Mouse (Mus musculus) lung, embryonic 15.5 days (tissue): ENCODE data around the gene Actr8. TPM values are rescaled to one million over a fixed set of nuclear protein-coding genes. Genes with fewer than 3 reads are reported as not detected.
A peak's percentile ranks its signal among the peaks of the same experiment; 100 is the strongest.

ENCODE experiments used
- ATAC-seq: fragments of 200-750 bp; cut with Nextera tagmentation; 2 replicates; pipeline ENCODE4 v1.8.0; 2017; ENCODE audit warnings: moderate number of reproducible peaks, borderline replicate concordance; ENCODE audit not compliant: low FRiP score, low TSS enrichment; ENCODE audit errors: extremely low read depth
- H3K27ac ChIP-seq: fragments of 300-500 bp; sonication (generic); 2 replicates; pipeline ENCODE4 v1.5.1; 2015; ENCODE audit warnings: moderate library complexity, mild to moderate bottlenecking, inconsistent platforms
- H3K27me3 ChIP-seq: fragments of 300-500 bp; sonication (generic); 2 replicates; pipeline ENCODE4 v1.6.1; 2015; ENCODE audit warnings: inconsistent platforms
- H3K36me3 ChIP-seq: fragments of 300-500 bp; sonication (generic); 2 replicates; pipeline ENCODE4 v1.6.1; 2015; ENCODE audit warnings: inconsistent platforms
- H3K4me1 ChIP-seq: fragments of 300-500 bp; sonication (generic); 2 replicates; pipeline ENCODE4 v1.6.1; 2015; ENCODE audit warnings: inconsistent platforms
- H3K4me2 ChIP-seq: fragments of 300-500 bp; sonication (generic); 2 replicates; pipeline ENCODE4 v1.6.1; 2015; ENCODE audit warnings: inconsistent platforms, mild to moderate bottlenecking, moderate library complexity
- H3K4me3 ChIP-seq: fragments of 300-500 bp; sonication (generic); 2 replicates; pipeline ENCODE4 v1.5.1; 2015; ENCODE audit warnings: mild to moderate bottlenecking, inconsistent platforms
- H3K9ac ChIP-seq: fragments of 300-500 bp; sonication (generic); 2 replicates; pipeline ENCODE4 v1.6.1; 2015; ENCODE audit warnings: inconsistent platforms
- H3K9me3 ChIP-seq: fragments of 300-500 bp; sonication (generic); 2 replicates; pipeline ENCODE4 v1.6.1; 2016; ENCODE audit warnings: inconsistent platforms
- WGBS: fragments of 180-500 bp; shearing (Covaris S2); methylation state at CpG from one replicate; pipeline ENCODE4 v1.1.7; 2015; 5-methylcytosine and 5-hydroxymethylcytosine counted together
- microRNA-seq: library from miRNA; unstranded; fragments of <30 nt; microRNA quantifications from one replicate; pipeline ENCODE4, GENCODE M21; 2016
- polyA plus RNA-seq: library from polyadenylated mRNA; unstranded; fragments of >200 nt; fragmentation: Nextera tagmentation; extraction: Ambion mirVana; gene quantifications from 2 replicates; pipeline ENCODE4 v1.2.1, GENCODE M21; 2015

Gene Actr8
- polyA plus RNA-seq, 1 experiment from 2014 or later, result 69.8 TPM

DNA sequence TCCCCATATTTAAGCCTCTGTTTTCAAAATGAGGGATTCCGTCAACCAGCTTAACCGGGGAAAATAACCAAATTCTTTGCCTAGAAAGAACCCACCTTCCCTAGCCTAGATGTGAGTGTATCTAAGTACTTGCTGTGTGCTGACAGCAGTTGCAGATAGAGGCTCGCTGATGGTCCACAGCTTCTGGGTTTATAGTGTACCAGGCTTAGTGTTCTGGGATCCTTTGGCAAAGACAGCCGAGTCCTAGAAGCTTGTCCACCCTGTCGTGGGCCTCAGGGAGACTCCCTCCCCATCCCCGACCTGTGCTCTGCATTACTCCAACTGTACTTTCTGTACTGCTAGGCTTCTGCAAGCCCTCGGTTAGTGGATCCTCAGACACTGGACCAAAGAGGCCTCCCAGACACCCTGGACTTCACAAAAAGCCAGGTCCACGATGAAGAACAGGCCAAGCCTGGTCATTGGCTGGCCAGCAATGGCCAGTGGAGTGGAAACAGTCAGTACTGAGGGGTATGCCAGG lies 67.6 kb downstream of the Actr8 start:
- no peak overlapping the region for H3K4me3 ChIP-seq
- no peaks in the 10 kb centered on the region for H3K4me1 ChIP-seq
- H3K27me3 ChIP-seq, result no peaks in the 10 kb centered on the region
- H3K27ac ChIP-seq, result no peak overlapping the region
- no peaks in the 10 kb centered on the region for H3K9me3 ChIP-seq
- H3K9ac ChIP-seq, result no peak overlapping the region
- H3K36me3 ChIP-seq, result no peaks in the 10 kb centered on the region; the same call in 1 of the 2 replicates
- no peak for ATAC-seq
- 79% methylated on average over 8 of the region's 8 CpGs for WGBS
- no peak overlapping the region for H3K4me2 ChIP-seq

GRCm38 (mm10) chr14:30046976-30047375 lies 68.8 kb downstream of the Actr8 start:
- Histone ChIP-seq H3K4me1 (no peaks in the 10 kb centered on the region), H3K4me3 (no peak overlapping the region), H3K27ac (no peak overlapping the region), H3K36me3 (no peaks in the 10 kb centered on the region; the same call in 1 of the 2 replicates), H3K9me3 (no peaks in the 10 kb centered on the region), H3K9ac (no peak overlapping the region), H3K4me2 (no peak overlapping the region), H3K27me3 (no peaks in the 10 kb centered on the region)
- 92% methylated on average over 4 of the region's 4 CpGs for WGBS
- no peak for ATAC-seq

DNA sequence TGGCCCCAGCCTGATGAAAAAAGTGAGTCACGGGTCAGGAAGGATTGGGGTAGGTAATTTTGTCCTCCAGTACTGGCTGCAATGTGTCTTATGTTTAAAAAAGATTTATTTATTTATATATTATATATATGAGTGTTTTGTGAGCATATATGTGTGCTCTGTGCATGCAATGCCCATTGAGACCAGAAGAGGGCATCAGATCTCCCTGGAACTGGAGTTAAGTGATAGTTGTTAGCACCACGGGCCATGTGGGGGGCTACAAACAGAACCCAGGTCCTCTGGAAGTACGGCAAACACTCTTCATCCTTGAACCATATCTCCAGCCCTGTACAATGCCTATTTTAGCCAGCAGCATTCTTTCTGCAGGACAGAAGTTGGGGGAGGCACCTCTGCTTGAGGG lies 69.9 kb downstream of the Actr8 start:
- H3K4me2 ChIP-seq, result no peak overlapping the region
- H3K4me3 ChIP-seq, result no peak overlapping the region
- 71% methylated on average over 3 of the region's 3 CpGs for WGBS
- ATAC-seq, result no peak
- no peaks in the 10 kb centered on the region; the same call in 1 of the 2 replicates for H3K36me3 ChIP-seq
- H3K9ac ChIP-seq, result no peak overlapping the region
- no peaks in the 10 kb centered on the region for H3K4me1 ChIP-seq
- no peaks in the 10 kb centered on the region for H3K9me3 ChIP-seq
- no peak overlapping the region for H3K27ac ChIP-seq
- no peaks in the 10 kb centered on the region for H3K27me3 ChIP-seq

GRCm38 (mm10) chr14:30050280-30050679 lies 72.1 kb downstream of the Actr8 start:
- H3K27me3 ChIP-seq, result no peaks in the 10 kb centered on the region
- no peak overlapping the region for H3K9ac ChIP-seq
- peaks cover 4% of the 10 kb centered on the region; the same call in 1 of the 2 replicates for H3K4me1 ChIP-seq
- H3K36me3 ChIP-seq, result no peaks in the 10 kb centered on the region
- H3K27ac ChIP-seq, result no peak overlapping the region
- ATAC-seq, result no peak
- H3K4me3 ChIP-seq, result no peak overlapping the region
- H3K9me3 ChIP-seq, result no peaks in the 10 kb centered on the region
- no peak overlapping the region for H3K4me2 ChIP-seq
- WGBS, result 82% methylated on average over 8 of the region's 8 CpGs

DNA sequence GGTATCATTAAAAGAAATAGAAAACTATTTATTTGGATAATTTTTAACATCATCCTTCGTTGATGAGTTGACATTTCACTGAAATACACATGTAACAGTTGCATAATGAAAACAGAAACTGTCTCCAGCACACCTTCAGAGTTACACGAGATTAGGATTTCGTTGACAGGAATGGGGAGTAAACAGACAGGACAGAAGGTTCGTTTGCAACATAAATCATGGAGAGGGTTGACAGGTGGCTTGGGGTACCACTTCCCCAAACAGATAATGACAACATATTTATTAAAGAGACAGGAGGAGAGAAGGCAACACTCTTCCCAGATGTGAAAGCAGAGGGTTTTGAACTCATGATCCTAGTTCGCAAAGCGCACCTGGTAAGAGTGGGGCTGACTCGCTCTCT lies 76.8 kb downstream of the Actr8 start:
- H3K4me1 ChIP-seq, result peaks cover 28% of the 10 kb centered on the region
- ATAC-seq, result no peak
- H3K9me3 ChIP-seq, result no peaks in the 10 kb centered on the region
- no peaks in the 10 kb centered on the region for H3K27me3 ChIP-seq
- H3K36me3 ChIP-seq, result no peaks in the 10 kb centered on the region
- H3K9ac ChIP-seq, result no peak overlapping the region
- peak overlapping the region; percentile 66; the same call in 1 of the 2 replicates for H3K27ac ChIP-seq
- WGBS, result 54% methylated on average over 7 of the region's 7 CpGs
- H3K4me3 ChIP-seq, result no peak overlapping the region
- H3K4me2 ChIP-seq, result no peak overlapping the region

Small RNA genes lying within 50 kb of the gene (microRNA-seq; reads per million reads assigned to microRNA genes)
- 0.56 reads per million for gene Mir6947

Other genes with a start within 250 kb of the Actr8 start
- 265 and 267 TPM in 2 replicates for gene Selenok, start 10.0 kb upstream of the Actr8 start, polyA plus RNA-seq
- 1.1 and 1.7 TPM in 2 replicates for gene Il17rb, start 30.6 kb downstream of the Actr8 start, polyA plus RNA-seq
- 1.0 and 1.6 TPM in 2 replicates for gene Chdh, start 30.7 kb downstream of the Actr8 start, polyA plus RNA-seq